Mouse (Mus musculus): ENCODE data around the gene Krtap28-10. TPM values are rescaled to one million over a fixed set of nuclear protein-coding genes. Genes with fewer than 3 reads are reported as not detected.

Krtap28-10 gene
- polyA plus RNA-seq, 1 experiment from 2014 or later = not detected

GRCm38 (mm10) chr1:83034509-83034908, 7.8 kb downstream of the Krtap28-10 start:
- 62% methylated on average over 5 of the region's 5 CpGs for WGBS
- no peaks in the 10 kb centered on the region for H3K9me3 ChIP-seq (ENCODE audit: control insufficient read depth, low read length)
- H3K27me3 ChIP-seq (ENCODE audit: control insufficient read depth, insufficient read depth, low read length) = no peaks in the 10 kb centered on the region; the same call in 1 of the 2 replicates

GRCm38 (mm10) chr1:83032508-83032907, 9.8 kb downstream of the Krtap28-10 start:
- no peak overlapping the region for H3K4me3 ChIP-seq (replicated peaks; ENCODE audit: low read depth, low read length)
- no peaks in the 10 kb centered on the region for H3K9me3 ChIP-seq (ENCODE audit: control insufficient read depth, low read length)
- DNase-seq = no peak
- no peaks in the 10 kb centered on the region for H3K36me3 ChIP-seq (ENCODE audit: control insufficient read depth, insufficient read depth, low read length)
- 94% methylated on average over 6 of the region's 6 CpGs for WGBS
- no peak overlapping the region for H3K4me2 ChIP-seq (ENCODE audit: low read length)
- H3K4me1 ChIP-seq (ENCODE audit: control insufficient read depth, insufficient read depth, low read length) = no peaks in the 10 kb centered on the region
- no peak for ATAC-seq (ENCODE audit: low FRiP score, low TSS enrichment)
- H3K27ac ChIP-seq (replicated peaks; ENCODE audit: low read depth, low read length) = no peak overlapping the region
- H3K27me3 ChIP-seq (ENCODE audit: control insufficient read depth, insufficient read depth, low read length) = no peaks in the 10 kb centered on the region; the same call in 1 of the 2 replicates
- no peak overlapping the region for H3K9ac ChIP-seq (replicated peaks; ENCODE audit: low read length)

More at GRCm38 (mm10) chr1:83034509-83034908, 7.8 kb downstream of the Krtap28-10 start:
- H3K9ac ChIP-seq (replicated peaks; ENCODE audit: low read length) = no peak overlapping the region
- no peak overlapping the region for H3K4me2 ChIP-seq (ENCODE audit: low read length)
- H3K4me3 ChIP-seq (replicated peaks; ENCODE audit: low read depth, low read length) = no peak overlapping the region
- DNase-seq (no peak), ATAC-seq (ENCODE audit: low FRiP score, low TSS enrichment) (no peak)
- H3K27ac ChIP-seq (replicated peaks; ENCODE audit: low read depth, low read length) = no peak overlapping the region
- H3K36me3 ChIP-seq (ENCODE audit: control insufficient read depth, insufficient read depth, low read length) = no peaks in the 10 kb centered on the region
- 0 out of 2 replicates have a peak, but pooled peaks cover 3% of the 10 kb centered on the region for H3K4me1 ChIP-seq (ENCODE audit: control insufficient read depth, insufficient read depth, low read length)

GRCm38 (mm10) chr1:83031950-83032349, 10.3 kb downstream of the Krtap28-10 start:
- H3K27me3 ChIP-seq (ENCODE audit: control insufficient read depth, insufficient read depth, low read length) = no peaks in the 10 kb centered on the region; the same call in 1 of the 2 replicates
- H3K36me3 ChIP-seq (ENCODE audit: control insufficient read depth, insufficient read depth, low read length) = no peaks in the 10 kb centered on the region
- DNase-seq = no peak
- no peaks in the 10 kb centered on the region for H3K9me3 ChIP-seq (ENCODE audit: control insufficient read depth, low read length)
- 47% methylated on average over 1 of the region's 1 CpGs for WGBS
- H3K9ac ChIP-seq (replicated peaks; ENCODE audit: low read length) = no peak overlapping the region
- no peak overlapping the region for H3K4me3 ChIP-seq (replicated peaks; ENCODE audit: low read depth, low read length)
- no peak overlapping the region for H3K27ac ChIP-seq (replicated peaks; ENCODE audit: low read depth, low read length)
- no peak overlapping the region for H3K4me2 ChIP-seq (ENCODE audit: low read length)
- no peak for ATAC-seq (ENCODE audit: low FRiP score, low TSS enrichment)
- no peaks in the 10 kb centered on the region for H3K4me1 ChIP-seq (ENCODE audit: control insufficient read depth, insufficient read depth, low read length)

GRCm38 (mm10) chr1:83016556-83016955, 25.7 kb downstream of the Krtap28-10 start:
- Histone ChIP-seq H3K27me3 (ENCODE audit: control insufficient read depth, insufficient read depth, low read length) (no peaks in the 10 kb centered on the region), H3K4me2 (ENCODE audit: low read length) (no peak overlapping the region), H3K36me3 (ENCODE audit: control insufficient read depth, insufficient read depth, low read length) (no peaks in the 10 kb centered on the region), H3K27ac (replicated peaks; ENCODE audit: low read depth, low read length) (no peak overlapping the region), H3K4me1 (ENCODE audit: control insufficient read depth, insufficient read depth, low read length) (no peaks in the 10 kb centered on the region), H3K9me3 (ENCODE audit: control insufficient read depth, low read length) (no peaks in the 10 kb centered on the region), H3K9ac (replicated peaks; ENCODE audit: low read length) (no peak overlapping the region), H3K4me3 (replicated peaks; ENCODE audit: low read depth, low read length) (no peak overlapping the region)
- DNase-seq (no peak), ATAC-seq (ENCODE audit: low FRiP score, low TSS enrichment) (no peak)
- WGBS = 74% methylated on average over 1 of the region's 1 CpGs

- Histone ChIP-seq H3K9ac (replicated peaks; ENCODE audit: low read length) (no peak overlapping the region), H3K9me3 (ENCODE audit: control insufficient read depth, low read length) (no peaks in the 10 kb centered on the region), H3K36me3 (ENCODE audit: control insufficient read depth, insufficient read depth, low read length) (no peaks in the 10 kb centered on the region), H3K4me1 (ENCODE audit: control insufficient read depth, insufficient read depth, low read length) (no peaks in the 10 kb centered on the region), H3K27me3 (ENCODE audit: control insufficient read depth, insufficient read depth, low read length) (no peaks in the 10 kb centered on the region), H3K4me2 (ENCODE audit: low read length) (no peak overlapping the region), H3K4me3 (replicated peaks; ENCODE audit: low read depth, low read length) (no peak overlapping the region), H3K27ac (replicated peaks; ENCODE audit: low read depth, low read length) (no peak overlapping the region)
- DNase-seq (no peak), ATAC-seq (ENCODE audit: low FRiP score, low TSS enrichment) (no peak)
- WGBS = 92% methylated on average over 10 of the region's 10 CpGs
Observed at GRCm38 (mm10) chr1:83015329-83015879, 26.9 kb downstream of the Krtap28-10 start.

GRCm38 (mm10) chr1:83014477-83014876, 27.8 kb downstream of the Krtap28-10 start:
- Histone ChIP-seq H3K36me3 (ENCODE audit: control insufficient read depth, insufficient read depth, low read length) (no peaks in the 10 kb centered on the region), H3K27me3 (ENCODE audit: control insufficient read depth, insufficient read depth, low read length) (no peaks in the 10 kb centered on the region), H3K9me3 (ENCODE audit: control insufficient read depth, low read length) (no peaks in the 10 kb centered on the region), H3K9ac (replicated peaks; ENCODE audit: low read length) (no peak overlapping the region), H3K27ac (replicated peaks; ENCODE audit: low read depth, low read length) (no peak overlapping the region), H3K4me3 (replicated peaks; ENCODE audit: low read depth, low read length) (no peak overlapping the region), H3K4me1 (ENCODE audit: control insufficient read depth, insufficient read depth, low read length) (no peaks in the 10 kb centered on the region), H3K4me2 (ENCODE audit: low read length) (no peak overlapping the region)
- ATAC-seq (ENCODE audit: low FRiP score, low TSS enrichment) (no peak), DNase-seq (no peak)
- WGBS = 93% methylated on average over 3 of the region's 3 CpGs

GRCm38 (mm10) chr1:83007471-83007870, 34.8 kb downstream of the Krtap28-10 start:
- H3K4me3 ChIP-seq (replicated peaks; ENCODE audit: low read depth, low read length) = no peak overlapping the region
- DNase-seq (no peak), ATAC-seq (ENCODE audit: low FRiP score, low TSS enrichment) (no peak)
- H3K9ac ChIP-seq (replicated peaks; ENCODE audit: low read length) = no peak overlapping the region
- 88% methylated on average over 6 of the region's 6 CpGs for WGBS
- no peaks in the 10 kb centered on the region for H3K9me3 ChIP-seq (ENCODE audit: control insufficient read depth, low read length)
- H3K36me3 ChIP-seq (ENCODE audit: control insufficient read depth, insufficient read depth, low read length) = no peaks in the 10 kb centered on the region
- no peaks in the 10 kb centered on the region for H3K4me1 ChIP-seq (ENCODE audit: control insufficient read depth, insufficient read depth, low read length)
- no peak overlapping the region for H3K27ac ChIP-seq (replicated peaks; ENCODE audit: low read depth, low read length)
- no peak overlapping the region for H3K4me2 ChIP-seq (ENCODE audit: low read length)
- no peaks in the 10 kb centered on the region for H3K27me3 ChIP-seq (ENCODE audit: control insufficient read depth, insufficient read depth, low read length)

GRCm38 (mm10) chr1:83006218-83007179, 35.8 kb downstream of the Krtap28-10 start:
- Histone ChIP-seq H3K9me3 (ENCODE audit: control insufficient read depth, low read length) (no peaks in the 10 kb centered on the region), H3K4me1 (ENCODE audit: control insufficient read depth, insufficient read depth, low read length) (no peaks in the 10 kb centered on the region), H3K9ac (replicated peaks; ENCODE audit: low read length) (no peak overlapping the region), H3K4me2 (ENCODE audit: low read length) (no peak overlapping the region), H3K36me3 (ENCODE audit: control insufficient read depth, insufficient read depth, low read length) (no peaks in the 10 kb centered on the region), H3K27me3 (ENCODE audit: control insufficient read depth, insufficient read depth, low read length) (no peaks in the 10 kb centered on the region), H3K4me3 (replicated peaks; ENCODE audit: low read depth, low read length) (no peak overlapping the region), H3K27ac (replicated peaks; ENCODE audit: low read depth, low read length) (no peak overlapping the region)
- no peak for DNase-seq
- 85% methylated on average over 8 of the region's 8 CpGs for WGBS
- ATAC-seq (ENCODE audit: low FRiP score, low TSS enrichment) = no peak

All from midbrain, embryonic 14.5 days (tissue).